Mouse (Mus musculus) left cerebral cortex, adult 9 months (tissue): ENCODE results near the gene Fam222a.
A peak's percentile ranks its signal among the peaks of the same experiment; 100 is the strongest.

Source experiments
- DNase-seq, 2 experiments: peaks; one replicate each; pipeline ENCODE4 v3.0.0; 2022; ENCODE audit warnings: low spot score in 2 of 2

Gene Fam222a

GRCm38 (mm10) chr5:114584293-114585104 lies 16.7 kb downstream of the Fam222a start:
- DNase-seq: no peak

- DNase-seq: no peak
These were observed 17.9 kb downstream of the Fam222a start for GRCm38 (mm10) chr5:114585682-114586081.

- no peak for DNase-seq
These were observed 20.1 kb downstream of the Fam222a start for GRCm38 (mm10) chr5:114587908-114588307.

GRCm38 (mm10) chr5:114588416-114588815 lies 20.6 kb downstream of the Fam222a start:
- DNase-seq: no peak

GRCm38 (mm10) chr5:114589026-114589425 lies 21.2 kb downstream of the Fam222a start:
- no peak for DNase-seq

GRCm38 (mm10) chr5:114589454-114589853 lies 21.6 kb downstream of the Fam222a start:
- no peak for DNase-seq

- no peak for DNase-seq
These were observed 22.5 kb downstream of the Fam222a start for GRCm38 (mm10) chr5:114590043-114590913.

GRCm38 (mm10) chr5:114591151-114591561 lies 23.3 kb downstream of the Fam222a start:
- no peak for DNase-seq

GRCm38 (mm10) chr5:114592463-114593160 lies 24.8 kb downstream of the Fam222a start:
- DNase-seq: no peak

GRCm38 (mm10) chr5:114593161-114593821 lies 25.5 kb downstream of the Fam222a start:
- DNase-seq: no peak

GRCm38 (mm10) chr5:114593949-114594348 lies 26.1 kb downstream of the Fam222a start:
- no peak for DNase-seq

- no peak for DNase-seq
These were observed 27.0 kb downstream of the Fam222a start for GRCm38 (mm10) chr5:114594741-114595241.

GRCm38 (mm10) chr5:114596604-114597003 lies 28.8 kb downstream of the Fam222a start:
- no peak for DNase-seq

- no peak for DNase-seq
These were observed 29.4 kb downstream of the Fam222a start for GRCm38 (mm10) chr5:114597222-114597621.

GRCm38 (mm10) chr5:114597652-114598051 lies 29.8 kb downstream of the Fam222a start:
- no peak for DNase-seq

GRCm38 (mm10) chr5:114602012-114602411 lies 34.2 kb downstream of the Fam222a start:
- no peak for DNase-seq

GRCm38 (mm10) chr5:114603975-114604374 lies 36.2 kb downstream of the Fam222a start:
- DNase-seq: no peak

GRCm38 (mm10) chr5:114604781-114605290 lies 37.0 kb downstream of the Fam222a start:
- no peak for DNase-seq

GRCm38 (mm10) chr5:114605981-114606380 lies 38.2 kb downstream of the Fam222a start:
- no peak for DNase-seq

- DNase-seq: peak in 1 of 2 experiments; percentile 74
These were observed 39.8 kb downstream of the Fam222a start for GRCm38 (mm10) chr5:114607651-114608050.

GRCm38 (mm10) chr5:114608516-114608915 lies 40.7 kb downstream of the Fam222a start:
- peak in 1 of 2 experiments; percentile 76 for DNase-seq
